Mouse (Mus musculus): ENCODE results near the gene Usp47.

Usp47 gene

GRCm38 (mm10) chr7:112023150-112023600 lies at the start of gene Usp47:
Gene Usp47, plus strand, starts transcription at chr7:112023504.
- peak; percentile 89 for DNase-seq

GRCm38 (mm10) chr7:111976401-111976800 lies 46.9 kb upstream of the Usp47 start:
- no peak for DNase-seq

- no peak for DNase-seq
These were observed 45.4 kb upstream of the Usp47 start for GRCm38 (mm10) chr7:111977871-111978270.

GRCm38 (mm10) chr7:111982296-111982695 lies 41.0 kb upstream of the Usp47 start:
- no peak for DNase-seq

- no peak for DNase-seq
These were observed 38.8 kb upstream of the Usp47 start for GRCm38 (mm10) chr7:111984530-111984929.

- DNase-seq, result no peak
These were observed 38.0 kb upstream of the Usp47 start for GRCm38 (mm10) chr7:111985266-111985665.

- DNase-seq, result no peak
These were observed 36.4 kb upstream of the Usp47 start for GRCm38 (mm10) chr7:111986906-111987305.

GRCm38 (mm10) chr7:111997441-111997840 lies 25.9 kb upstream of the Usp47 start:
- DNase-seq, result no peak

- DNase-seq, result no peak
These were observed 24.8 kb upstream of the Usp47 start for GRCm38 (mm10) chr7:111998446-111999004.

GRCm38 (mm10) chr7:111999376-111999775 lies 23.9 kb upstream of the Usp47 start:
- DNase-seq, result no peak

GRCm38 (mm10) chr7:112000166-112000565 lies 23.1 kb upstream of the Usp47 start:
- no peak for DNase-seq

- no peak for DNase-seq
These were observed 12.8 kb upstream of the Usp47 start for GRCm38 (mm10) chr7:112010511-112010910.

- DNase-seq, result no peak
These were observed 12.3 kb upstream of the Usp47 start for GRCm38 (mm10) chr7:112010976-112011375.

- peak; percentile 69 for DNase-seq
These were observed 11.2 kb upstream of the Usp47 start for GRCm38 (mm10) chr7:112012102-112012501.

- peak; percentile 54 for DNase-seq
These were observed 10.6 kb upstream of the Usp47 start for GRCm38 (mm10) chr7:112012621-112013177.

GRCm38 (mm10) chr7:112014148-112014547 lies 9.2 kb upstream of the Usp47 start:
- DNase-seq, result no peak

GRCm38 (mm10) chr7:112022506-112023149 lies 676 bp upstream of the Usp47 start:
- no peak for DNase-seq

- no peak for DNase-seq
These were observed 519 bp downstream of the Usp47 start for GRCm38 (mm10) chr7:112023601-112024445.

- DNase-seq, result no peak
These were observed 1.1 kb downstream of the Usp47 start for GRCm38 (mm10) chr7:112024446-112024730.

- no peak for DNase-seq
These were observed 1.6 kb downstream of the Usp47 start for GRCm38 (mm10) chr7:112024856-112025255.

GRCm38 (mm10) chr7:112030594-112030993 lies 7.3 kb downstream of the Usp47 start:
- DNase-seq, result no peak

GRCm38 (mm10) chr7:112035804-112036203 lies 12.5 kb downstream of the Usp47 start:
- DNase-seq, result peak; percentile 18

GRCm38 (mm10) chr7:112036636-112037035 lies 13.3 kb downstream of the Usp47 start:
- no peak for DNase-seq

GRCm38 (mm10) chr7:112040271-112040670 lies 17.0 kb downstream of the Usp47 start:
- no peak for DNase-seq

Data from lung, postnatal 14 days (tissue).